Mouse (Mus musculus): ENCODE data around the gene Cacna1i.

- TF ChIP-seq CTCF (IDR thresholded peaks at IDR 0.05; ENCODE audit: control insufficient read depth, insufficient read depth, low read length), result no peak
- TF ChIP-seq POLR2A (IDR thresholded peaks at IDR 0.05; ENCODE audit: borderline replicate concordance, control insufficient read depth, low read depth, low read length), result no peak
Observed at GRCm38 (mm10) chr15:80335196-80335595, 48.2 kb downstream of the Cacna1i start.

Measured in bone marrow, adult 2 months (tissue).